Mouse (Mus musculus) liver, embryonic 16.5 days (tissue): ENCODE results near the gene Amer3. TPM values are rescaled to one million over a fixed set of nuclear protein-coding genes. Genes with fewer than 3 reads are reported as not detected.
"Not testable (repeated sequence)": the region's sequence is repeated elsewhere in the genome, so short reads cannot be mapped to it uniquely, and the experiment has no call there.

Source experiments
- ATAC-seq: fragments of 200-750 bp; cut with Nextera tagmentation; 2 replicates; pipeline ENCODE4 v1.8.0; 2017; ENCODE audit warnings: low read depth, mild to moderate bottlenecking, moderate number of reproducible peaks, moderate library complexity
- H3K27ac ChIP-seq: fragments of 300-500 bp; sonication (generic); 2 replicates; pipeline ENCODE4 v1.5.1; 2014; ENCODE audit warnings: mild to moderate bottlenecking, low read length
- H3K27me3 ChIP-seq: fragments of 300-500 bp; sonication (generic); 2 replicates; pipeline ENCODE4 v1.6.1; 2014; ENCODE audit warnings: low read depth, low read length, mixed read lengths; ENCODE audit not compliant: control insufficient read depth, insufficient read depth
- H3K36me3 ChIP-seq: fragments of 300-500 bp; sonication (generic); 2 replicates; pipeline ENCODE4 v1.6.1; 2014; ENCODE audit warnings: mild to moderate bottlenecking; ENCODE audit not compliant: control insufficient read depth, insufficient read depth
- H3K4me1 ChIP-seq: fragments of 300-500 bp; sonication (generic); 2 replicates; pipeline ENCODE4 v1.6.1; 2014; ENCODE audit warnings: low read depth, low read length, mixed read lengths; ENCODE audit not compliant: control insufficient read depth
- H3K4me2 ChIP-seq: fragments of 300-500 bp; sonication (generic); 2 replicates; pipeline ENCODE4 v1.6.1; 2014; ENCODE audit warnings: low read depth, low read length, mixed read lengths
- H3K4me3 ChIP-seq: fragments of 300-500 bp; sonication (generic); 2 replicates; pipeline ENCODE4 v1.5.1; 2014; ENCODE audit warnings: low read depth, mild to moderate bottlenecking, low read length
- H3K9ac ChIP-seq: fragments of 300-500 bp; sonication (generic); 2 replicates; pipeline ENCODE4 v1.6.1; 2014; ENCODE audit warnings: low read depth, low read length
- H3K9me3 ChIP-seq: fragments of 300-500 bp; sonication (generic); replicated peaks from 2 replicates; pipeline ENCODE4 v1.6.1; 2016; ENCODE audit warnings: low read length; ENCODE audit not compliant: control insufficient read depth
- WGBS: fragments of 180-500 bp; shearing (Covaris S2); extraction: QIAGEN DNeasy Blood & Tissue Kit; methylation state at CpG from one replicate; pipeline ENCODE4 v1.1.7; 2014; ENCODE audit not compliant: insufficient replicate concordance; 5-methylcytosine and 5-hydroxymethylcytosine counted together
- polyA plus RNA-seq: library from polyadenylated mRNA; unstranded; fragments of >200 nt; fragmentation: Nextera tagmentation; extraction: Ambion mirVana; gene quantifications from 2 replicates; pipeline ENCODE4 v1.2.1, GENCODE M21; 2015

Amer3 gene
- polyA plus RNA-seq = 0.01 TPM in 1 of 2 replicates, not detected in the other

DNA sequence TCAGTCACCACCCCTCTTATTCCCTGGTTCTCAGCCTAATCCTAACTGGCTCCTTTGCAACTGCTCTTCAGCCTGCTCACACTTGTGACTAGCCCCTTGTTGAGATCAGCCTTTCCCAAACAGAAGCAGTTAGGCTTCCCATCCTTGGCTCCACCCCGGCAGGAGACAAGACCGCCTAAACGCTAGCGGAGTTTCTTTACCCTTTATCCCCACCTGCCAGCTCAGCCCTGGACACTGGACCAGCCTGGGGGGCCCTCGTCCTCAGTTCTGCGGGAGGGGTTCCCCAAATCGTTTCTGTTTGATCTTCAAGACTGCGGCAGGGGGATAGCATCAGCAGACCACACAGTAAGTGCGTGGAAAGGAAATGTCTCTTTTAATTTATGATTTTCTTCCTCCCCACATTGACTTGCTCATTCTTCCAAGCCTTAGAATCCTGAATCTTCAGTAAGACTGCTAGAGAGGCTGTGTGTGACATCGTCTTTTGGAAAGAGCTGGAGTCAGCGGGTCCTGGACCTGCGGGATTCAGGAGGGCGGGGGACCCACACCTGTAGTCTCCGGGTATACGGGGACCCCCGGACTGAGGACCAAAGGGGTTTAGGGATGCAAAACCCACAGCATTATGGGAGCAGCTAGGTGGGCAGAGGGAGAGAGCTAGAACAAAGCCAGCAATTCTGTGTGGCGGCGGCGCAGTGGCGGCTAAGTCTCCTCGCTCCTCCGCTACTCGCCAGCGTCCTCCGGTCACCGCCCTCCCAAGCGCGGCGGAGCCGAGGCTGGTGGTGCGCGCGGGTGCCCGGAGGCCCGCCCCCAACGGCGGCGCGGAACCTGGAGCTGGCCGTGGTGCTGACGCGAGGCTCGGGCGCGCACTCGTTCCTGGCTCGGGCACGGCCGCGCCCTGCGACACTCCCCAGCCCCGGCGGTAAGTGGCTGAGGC is at the start of gene Amer3:
TSS of gene Amer3 (plus strand) at position 807 of the 931 bp plus-strand sequence.
- WGBS = 1% methylated on average over 53 of the region's 53 CpGs
- Histone ChIP-seq H3K4me1 (no peaks in the 10 kb centered on the region), H3K9ac (no peak within 1 kb of the TSS), H3K4me3 (peak within 1 kb of the TSS; percentile 31), H3K36me3 (no peaks in the 10 kb centered on the region), H3K27ac (no peak within 1 kb of the TSS), H3K4me2 (peak within 1 kb of the TSS; percentile 43), H3K27me3 (peaks cover 15% of the 10 kb centered on the region), H3K9me3 (no peaks in the 10 kb centered on the region)
- ATAC-seq = peak; percentile 41; the same call in 1 of the 2 replicates

DNA sequence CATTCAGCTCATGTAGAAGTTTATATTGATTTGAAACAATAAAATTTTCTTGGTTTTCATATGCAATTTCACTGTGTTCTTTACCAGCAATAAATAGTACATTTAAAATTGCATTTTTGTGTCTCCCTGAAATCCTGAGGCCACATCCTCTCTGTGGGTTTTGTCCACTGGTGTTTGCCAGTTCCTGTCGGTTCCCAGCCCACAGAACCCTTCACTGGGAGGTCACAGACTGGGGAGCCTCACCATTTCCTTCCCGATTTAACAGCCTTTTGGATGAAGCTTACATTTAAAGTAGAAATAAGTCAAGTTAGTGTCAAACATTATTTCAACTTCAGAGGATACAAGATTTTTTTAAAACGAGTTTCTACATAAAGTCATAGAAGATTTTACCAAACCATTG is 44.9 kb upstream of the Amer3 start:
- not testable (repeated sequence) for H3K36me3 ChIP-seq, H3K9me3 ChIP-seq, ATAC-seq, H3K4me1 ChIP-seq, H3K4me2 ChIP-seq, H3K27ac ChIP-seq, H3K4me3 ChIP-seq, H3K9ac ChIP-seq
- peaks cover 18% of the 10 kb centered on the region for H3K27me3 ChIP-seq
- 7% methylated on average over 3 of the region's 3 CpGs for WGBS

DNA sequence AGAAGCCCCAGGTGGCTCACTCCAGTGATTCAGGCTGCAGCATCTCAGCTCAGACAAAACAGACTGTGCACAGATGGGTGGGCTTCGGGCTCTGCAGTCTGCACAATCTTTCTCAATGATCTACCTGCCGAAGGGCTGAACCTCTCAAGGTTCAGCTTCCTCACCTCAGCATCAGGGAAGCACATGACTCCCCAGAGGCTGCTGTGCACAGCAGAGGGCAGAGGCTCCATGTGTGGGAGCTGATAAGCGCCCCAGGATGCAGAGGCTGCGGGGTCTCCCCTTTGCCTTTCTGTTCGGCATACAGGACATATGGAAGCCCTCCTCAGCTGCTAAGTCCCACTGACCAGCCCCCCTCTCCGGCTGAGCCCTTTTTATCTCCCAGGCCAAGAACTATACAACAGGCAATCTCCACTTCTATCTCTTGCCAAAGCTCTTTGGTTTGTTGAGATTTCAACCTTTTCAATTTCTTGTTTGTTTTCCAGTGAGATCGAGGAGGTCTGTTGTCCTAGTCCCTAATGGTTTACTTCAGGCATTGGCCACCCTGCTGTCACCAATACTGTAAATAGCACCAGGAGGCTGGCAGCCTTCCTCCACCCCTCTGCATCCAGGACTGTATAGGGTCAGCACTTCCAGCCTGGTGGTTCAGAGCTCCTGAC is 44.3 kb upstream of the Amer3 start, which contains the start of gene Cfc1:
TSS of gene Cfc1 (plus strand) at position 606 of the 656 bp plus-strand sequence.
- H3K9ac ChIP-seq, H3K27ac ChIP-seq, H3K4me3 ChIP-seq, H3K36me3 ChIP-seq, H3K9me3 ChIP-seq, H3K4me1 ChIP-seq, H3K4me2 ChIP-seq, ATAC-seq: not testable (repeated sequence)
- WGBS = 9% methylated on average over 7 of the region's 7 CpGs
- peaks cover 18% of the 10 kb centered on the region for H3K27me3 ChIP-seq

DNA sequence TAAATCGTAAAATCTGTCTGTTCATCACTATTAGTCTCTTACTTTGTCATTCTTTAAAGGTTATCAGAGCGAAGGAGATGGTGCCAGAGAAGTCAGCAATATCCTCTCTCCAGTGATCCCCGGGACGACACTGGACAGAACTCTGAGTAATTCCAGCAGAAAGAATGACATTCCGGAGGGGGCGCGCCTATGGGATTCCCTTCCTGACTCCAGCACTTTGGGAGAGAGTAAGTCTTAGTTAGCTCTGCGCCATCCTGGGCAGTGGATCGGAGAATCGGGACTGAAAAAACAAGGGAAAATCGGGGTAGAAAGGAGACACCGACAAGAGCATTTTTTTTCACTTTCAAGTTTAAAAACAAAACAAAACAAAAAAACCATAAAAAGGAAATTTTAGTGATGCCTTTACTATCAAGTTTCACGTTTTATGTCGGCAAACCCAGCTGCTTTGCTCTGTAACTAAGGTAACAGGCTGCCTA is 43.1 kb upstream of the Amer3 start:
- WGBS = 5% methylated on average over 14 of the region's 14 CpGs
- no peak for ATAC-seq
- Histone ChIP-seq H3K27me3 (peaks cover 18% of the 10 kb centered on the region), H3K9ac (no peak overlapping the region), H3K4me2 (no peak overlapping the region), H3K4me3 (no peak overlapping the region), H3K27ac (no peak overlapping the region), H3K9me3 (no peaks in the 10 kb centered on the region), H3K36me3 (no peaks in the 10 kb centered on the region), H3K4me1 (no peaks in the 10 kb centered on the region)

DNA sequence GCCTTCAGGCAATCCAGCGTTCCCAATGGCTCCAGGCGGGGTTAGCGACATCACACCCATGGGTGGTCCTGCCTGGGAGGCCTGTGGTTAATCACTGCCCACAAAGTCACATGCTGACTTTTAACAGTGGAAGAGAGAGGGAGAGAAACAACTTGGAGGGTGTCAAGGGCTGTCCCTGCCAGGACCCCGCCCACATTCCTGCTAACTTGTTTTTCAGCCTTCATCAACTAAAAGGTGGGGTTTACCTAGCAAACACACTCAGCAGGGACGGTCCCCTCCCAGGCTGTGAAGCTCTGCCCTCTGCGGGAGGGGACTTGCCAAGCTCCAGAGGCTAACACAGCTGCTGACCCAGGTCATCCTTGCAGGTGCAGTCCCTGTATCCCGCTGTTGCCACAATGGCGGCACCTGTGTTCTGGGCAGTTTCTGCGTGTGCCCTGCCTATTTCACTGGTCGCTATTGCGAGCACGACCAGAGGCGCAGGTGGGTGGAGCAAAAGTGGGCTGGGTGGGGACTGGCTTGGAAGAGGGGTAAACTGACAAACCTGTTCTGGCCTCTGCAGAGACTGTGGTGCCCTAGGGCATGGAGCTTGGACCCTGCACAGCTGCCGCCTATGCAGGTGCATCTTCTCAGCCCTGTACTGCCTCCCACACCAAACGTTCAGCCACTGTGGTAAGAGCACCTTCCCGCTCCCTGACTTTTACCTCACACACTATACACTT is 42.5 kb upstream of the Amer3 start:
- Histone ChIP-seq H3K4me1 (no peaks in the 10 kb centered on the region), H3K4me3 (no peak overlapping the region), H3K4me2 (no peak overlapping the region), H3K9me3 (no peaks in the 10 kb centered on the region), H3K27me3 (peaks cover 18% of the 10 kb centered on the region), H3K36me3 (no peaks in the 10 kb centered on the region), H3K9ac (no peak overlapping the region), H3K27ac (no peak overlapping the region)
- 12% methylated on average over 16 of the region's 16 CpGs for WGBS
- ATAC-seq = no peak

DNA sequence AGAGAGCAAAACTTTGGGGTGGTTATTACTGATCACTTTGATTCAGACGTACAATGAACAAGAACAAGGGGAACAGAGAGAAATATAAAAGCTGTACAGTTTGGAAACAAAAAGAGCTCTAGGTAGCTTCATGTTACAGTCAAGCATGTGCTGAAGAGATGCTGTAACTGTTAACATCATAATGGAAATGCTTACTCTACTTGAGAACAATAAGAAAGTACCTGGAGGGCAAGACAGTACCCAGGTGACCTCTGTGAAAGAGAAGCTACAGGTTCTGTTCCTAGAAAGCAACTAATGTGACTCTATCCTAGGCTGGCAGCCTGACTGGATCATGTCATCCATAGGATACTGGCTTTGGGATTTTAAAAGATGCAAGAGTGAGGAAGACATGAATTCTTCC is 32.4 kb upstream of the Amer3 start:
- H3K4me1 ChIP-seq = no peaks in the 10 kb centered on the region
- H3K27ac ChIP-seq = no peak overlapping the region
- H3K27me3 ChIP-seq = no peaks in the 10 kb centered on the region
- no peak overlapping the region for H3K4me2 ChIP-seq
- no peak overlapping the region for H3K9ac ChIP-seq
- no peak overlapping the region for H3K4me3 ChIP-seq
- no peaks in the 10 kb centered on the region for H3K36me3 ChIP-seq
- H3K9me3 ChIP-seq = no peaks in the 10 kb centered on the region
- 46% methylated on average over 1 of the region's 1 CpGs for WGBS
- no peak for ATAC-seq

DNA sequence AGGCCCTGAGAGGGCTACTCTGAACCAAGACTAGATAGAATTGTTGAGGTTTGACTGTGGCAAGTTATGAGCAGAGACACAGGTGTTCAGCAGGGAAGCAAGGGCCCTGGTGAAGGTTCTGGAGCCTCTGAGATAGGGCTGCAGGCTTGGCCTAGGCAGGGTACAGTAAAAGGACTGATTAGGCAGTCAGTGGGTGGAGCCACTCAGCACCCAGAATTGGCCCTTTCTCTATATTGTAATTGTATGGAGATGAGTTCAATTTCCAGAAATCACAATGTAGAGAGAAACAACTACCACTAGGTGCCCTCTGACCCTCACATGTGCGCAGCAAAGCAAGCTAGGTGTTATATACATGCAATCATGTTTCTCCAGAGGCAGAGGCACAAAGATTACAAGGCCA is 25.8 kb upstream of the Amer3 start:
- Histone ChIP-seq H3K27me3 (no peaks in the 10 kb centered on the region), H3K4me2 (no peak overlapping the region), H3K36me3 (no peaks in the 10 kb centered on the region), H3K9me3 (no peaks in the 10 kb centered on the region), H3K27ac (no peak overlapping the region), H3K4me3 (no peak overlapping the region), H3K4me1 (no peaks in the 10 kb centered on the region), H3K9ac (no peak overlapping the region)
- ATAC-seq = no peak
- WGBS = 76% methylated on average over 1 of the region's 1 CpGs

DNA sequence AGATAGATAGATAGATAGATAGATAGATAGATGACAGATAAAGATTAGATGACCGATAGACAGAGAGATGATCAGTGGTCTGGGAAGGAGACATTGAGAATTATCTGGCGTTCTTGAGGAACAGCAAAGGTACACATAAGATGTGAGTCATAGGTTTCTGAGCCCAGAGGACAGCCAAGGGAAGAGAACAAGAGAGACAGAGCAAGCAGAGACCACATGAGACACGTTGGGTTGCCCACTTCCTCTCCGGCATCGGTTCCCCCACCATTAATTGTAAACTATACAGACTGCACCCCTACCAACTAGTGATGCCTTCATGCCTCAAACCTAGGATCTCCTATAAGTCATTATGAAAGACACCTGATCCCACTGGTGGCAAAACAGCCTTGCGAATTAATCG is 25.2 kb upstream of the Amer3 start:
- no peak for ATAC-seq
- 51% methylated on average over 7 of the region's 7 CpGs for WGBS

More for the DNA sequence above, 25.2 kb upstream of the Amer3 start:
- Histone ChIP-seq H3K36me3 (no peaks in the 10 kb centered on the region), H3K4me2 (no peak overlapping the region), H3K27me3 (no peaks in the 10 kb centered on the region), H3K4me3 (no peak overlapping the region), H3K9me3 (no peaks in the 10 kb centered on the region), H3K27ac (no peak overlapping the region), H3K4me1 (no peaks in the 10 kb centered on the region), H3K9ac (no peak overlapping the region)
